Mouse (Mus musculus) brain, adult 2 months (tissue): ENCODE measurements around the gene Grik4.

ENCODE experiments used
- DNase-seq: peaks from one replicate; pipeline ENCODE4 v3.0.0; 2011; ENCODE audit warnings: low read depth, low spot score

Gene Grik4

DNA sequence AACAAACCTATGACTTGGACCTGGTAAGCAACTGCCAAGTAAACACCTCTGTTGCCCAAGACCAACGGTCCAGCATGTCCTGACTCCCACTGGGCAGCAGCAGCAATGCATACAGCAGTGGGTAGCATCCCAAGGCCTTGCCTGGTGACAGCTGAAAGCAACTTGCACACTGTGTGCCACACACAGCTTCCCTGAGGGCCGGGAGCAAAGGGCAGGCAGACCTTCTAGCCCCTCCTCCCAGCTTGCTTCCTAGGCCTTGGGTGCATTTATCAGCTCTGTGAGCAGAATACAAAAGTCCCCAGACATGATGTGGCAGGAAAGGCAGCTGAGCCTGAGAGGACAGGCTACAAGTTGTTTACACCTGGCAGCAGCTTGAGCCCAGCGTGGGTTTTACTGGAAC, 37.3 kb downstream of the Grik4 start:
- no peak for DNase-seq

DNA sequence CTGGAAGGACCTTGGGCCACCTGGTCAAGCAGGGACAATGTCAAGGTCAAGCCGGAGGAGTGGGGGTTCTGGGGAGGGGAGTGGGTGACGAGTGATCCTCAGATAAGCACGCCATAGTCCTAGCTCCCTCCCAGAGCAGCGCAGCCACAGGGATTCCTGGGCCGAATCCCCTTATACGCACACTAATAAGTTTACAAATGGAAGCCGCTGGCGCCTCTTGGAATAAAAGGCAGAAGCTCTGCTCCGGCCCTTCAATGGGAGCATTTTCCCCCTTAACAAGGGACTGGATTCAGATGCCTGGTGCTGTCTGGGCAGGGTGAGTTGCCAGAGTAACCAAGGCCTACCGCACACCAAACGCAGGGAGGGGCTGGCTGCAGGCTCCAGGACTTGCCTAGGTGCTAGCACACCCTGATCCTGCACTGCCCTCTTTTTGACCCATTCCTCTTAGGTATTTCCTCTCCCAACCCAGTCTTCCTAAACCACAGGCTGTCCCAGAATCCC, 46.2 kb downstream of the Grik4 start:
- DNase-seq, result peak; percentile 79

DNA sequence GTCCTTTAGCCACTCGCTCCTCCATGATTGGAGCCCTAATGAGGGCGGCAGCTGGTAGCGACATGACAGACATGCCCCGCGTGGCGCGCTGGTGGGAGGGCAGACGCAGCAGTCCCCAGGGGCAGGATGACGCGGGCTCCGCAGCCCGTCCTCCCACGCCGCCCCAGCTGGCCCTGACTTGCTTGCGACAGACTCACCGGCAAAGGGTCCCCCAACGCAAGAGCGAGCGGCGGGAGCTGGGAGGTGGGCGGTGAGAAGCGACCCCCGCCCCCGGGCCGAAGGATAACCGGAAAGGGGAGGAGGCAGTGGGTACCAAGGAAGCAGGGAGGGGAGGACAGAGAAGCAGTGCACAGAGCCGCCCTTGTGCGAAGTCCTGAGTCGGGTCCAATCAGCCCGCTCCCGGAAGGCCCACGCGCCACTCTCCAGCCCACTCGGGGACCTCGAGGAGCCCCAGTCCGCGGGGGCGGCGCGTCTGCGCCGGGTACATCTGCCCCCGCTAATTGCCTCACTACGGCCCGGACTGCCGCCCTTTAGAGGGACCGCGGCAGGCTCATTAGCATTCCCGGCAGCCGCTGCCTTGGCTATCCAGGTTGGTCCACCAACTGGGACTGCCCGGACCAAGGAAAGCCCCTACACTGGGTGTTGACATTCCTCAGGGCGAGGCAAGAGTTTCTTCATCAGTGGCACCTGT, 46.8 kb downstream of the Grik4 start:
- DNase-seq, result peak; percentile 82

DNA sequence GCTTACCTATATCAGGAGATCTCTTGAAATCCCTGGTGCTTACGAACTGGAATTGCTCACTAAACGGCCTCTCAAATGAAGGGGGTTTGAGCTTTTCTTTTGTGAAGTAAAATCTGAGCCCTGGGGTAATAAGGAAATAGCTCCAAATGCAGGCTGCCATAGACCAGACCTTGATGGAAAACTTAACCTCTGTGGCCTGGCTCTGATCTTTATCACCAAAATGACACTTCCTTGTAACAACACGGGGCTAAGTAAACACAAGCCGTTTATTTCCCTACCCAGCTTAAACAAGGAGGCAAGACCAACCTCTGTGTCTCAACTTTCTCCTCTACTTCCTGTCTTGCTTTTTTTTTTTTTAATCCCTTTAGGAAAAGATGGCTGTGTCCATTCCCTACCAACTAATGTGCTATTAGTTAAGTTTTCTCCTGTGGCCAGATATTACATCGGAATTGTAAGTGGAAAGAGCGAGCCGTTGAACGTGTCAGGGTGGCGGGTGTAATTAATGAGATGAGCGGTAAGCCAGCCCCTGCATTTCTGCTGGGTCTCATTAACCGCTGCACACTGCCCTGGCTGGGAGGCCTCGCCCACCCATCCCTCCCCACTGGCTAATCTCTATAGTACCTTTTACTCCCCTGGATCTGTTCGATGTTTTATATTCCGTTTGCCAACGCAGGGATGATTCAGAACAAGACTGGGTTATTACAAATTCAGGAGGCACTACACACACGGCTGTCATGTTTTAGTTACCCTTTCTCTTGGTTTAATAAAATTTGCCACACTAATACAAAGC, 47.7 kb downstream of the Grik4 start:
- DNase-seq, result peak; percentile 28

DNA sequence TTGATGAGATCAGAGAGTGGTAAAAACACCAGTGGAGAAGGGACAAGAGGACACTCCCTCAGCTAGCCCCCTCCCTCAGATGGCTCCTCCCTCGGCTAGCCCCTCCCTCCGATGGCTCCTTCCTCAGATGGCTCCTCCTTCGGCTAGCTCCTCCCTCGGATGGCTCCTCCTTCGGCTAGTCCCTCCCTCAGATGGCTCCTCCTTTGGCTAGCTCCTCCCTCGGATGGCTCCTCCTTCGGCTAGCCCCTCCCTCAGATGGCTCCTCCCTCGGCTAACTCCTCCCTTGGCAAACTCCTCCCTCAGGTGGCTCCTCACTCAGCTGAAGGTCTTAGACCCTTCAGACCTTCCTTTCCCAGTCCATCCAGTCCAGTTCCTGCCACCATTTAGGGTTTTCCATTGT, 51.5 kb downstream of the Grik4 start:
- no peak for DNase-seq

DNA sequence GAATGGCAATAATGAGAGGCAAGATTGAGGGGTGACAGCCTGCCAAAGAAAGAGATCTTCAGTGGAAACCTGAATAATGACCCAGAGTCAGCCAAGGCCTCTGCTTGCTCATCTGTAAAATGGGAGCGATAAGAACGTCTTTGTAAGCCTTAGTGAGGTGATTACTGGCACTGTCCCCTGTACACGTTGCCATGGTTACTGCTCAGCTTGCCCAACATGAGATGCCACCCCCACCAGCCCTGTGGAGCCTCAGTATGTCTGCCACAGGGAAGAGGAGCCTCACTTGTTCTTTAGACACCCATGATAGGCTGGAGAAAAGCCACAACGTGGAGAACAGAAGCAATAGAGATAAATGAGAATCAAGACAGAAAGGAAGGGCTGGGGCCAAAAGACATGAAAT, 56.4 kb downstream of the Grik4 start:
- DNase-seq, result peak; percentile 59

DNA sequence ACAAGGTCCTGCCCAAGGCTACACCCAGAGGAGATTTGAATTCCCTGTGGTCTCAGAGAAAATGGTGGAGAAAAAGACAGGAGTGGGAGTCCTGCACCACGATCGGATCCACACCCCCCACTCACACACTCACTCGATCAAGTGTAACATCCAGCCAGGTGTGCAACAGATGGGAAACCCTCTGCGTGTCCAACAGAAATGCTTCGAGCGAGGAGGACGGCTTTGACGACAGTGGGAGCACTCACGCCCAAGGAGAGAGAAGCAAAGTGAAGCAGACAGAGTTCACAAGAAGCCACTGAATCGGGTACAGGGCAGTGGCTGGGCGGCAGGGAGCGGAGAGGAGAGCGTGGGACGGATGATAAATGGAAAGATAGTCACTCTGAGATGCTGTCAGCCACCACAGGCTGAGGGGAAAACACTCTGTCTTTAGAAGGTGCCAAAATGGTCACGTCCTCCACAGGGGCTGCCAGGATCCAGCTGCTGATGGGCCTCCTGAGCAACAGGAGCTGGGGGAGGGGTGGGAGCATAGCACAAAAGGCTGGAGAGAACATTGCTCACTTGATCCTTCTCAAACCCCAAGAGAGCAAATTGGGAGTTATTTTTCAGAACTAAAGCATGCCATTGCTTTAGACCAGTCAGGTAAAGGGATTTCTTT, 58.1 kb downstream of the Grik4 start:
- DNase-seq, result no peak

DNA sequence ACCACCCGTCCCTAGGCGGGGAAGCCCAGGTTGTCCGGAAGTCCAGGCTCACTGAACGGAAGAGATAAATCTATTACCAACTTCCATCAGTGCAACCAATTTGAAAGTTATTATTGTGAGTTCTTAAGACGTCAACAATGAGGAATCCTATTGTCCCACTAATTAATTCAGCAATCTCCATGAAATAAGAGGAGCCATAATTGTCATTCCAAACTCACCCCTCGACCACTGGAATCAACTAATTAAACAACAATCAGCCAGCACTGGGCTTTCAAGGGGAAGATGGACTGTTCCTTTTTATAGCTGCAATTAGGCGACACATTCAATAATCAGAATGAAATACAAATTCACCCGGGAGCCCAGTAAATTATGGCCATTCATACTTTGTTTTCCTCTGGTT, 58.7 kb downstream of the Grik4 start:
- no peak for DNase-seq

DNA sequence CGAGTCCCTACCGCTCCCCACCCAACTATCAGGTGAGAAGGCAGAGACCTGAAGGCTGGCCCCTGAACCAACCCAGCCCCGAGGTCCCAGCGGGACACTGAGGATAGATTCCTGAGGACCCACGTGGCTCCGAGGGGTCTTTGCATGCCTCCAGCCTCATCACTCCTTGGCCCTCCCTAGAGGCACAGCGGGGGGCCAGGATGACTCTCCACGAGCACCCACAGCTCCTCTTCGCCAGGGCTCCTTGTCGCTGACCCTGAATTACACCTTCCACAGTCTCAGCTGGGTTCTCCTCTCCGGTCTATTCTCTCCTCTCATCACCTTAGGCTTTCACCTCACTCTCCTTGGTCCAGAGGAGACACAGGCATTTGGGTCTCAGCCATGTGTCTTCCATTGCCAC, 59.2 kb downstream of the Grik4 start:
- DNase-seq, result no peak

DNA sequence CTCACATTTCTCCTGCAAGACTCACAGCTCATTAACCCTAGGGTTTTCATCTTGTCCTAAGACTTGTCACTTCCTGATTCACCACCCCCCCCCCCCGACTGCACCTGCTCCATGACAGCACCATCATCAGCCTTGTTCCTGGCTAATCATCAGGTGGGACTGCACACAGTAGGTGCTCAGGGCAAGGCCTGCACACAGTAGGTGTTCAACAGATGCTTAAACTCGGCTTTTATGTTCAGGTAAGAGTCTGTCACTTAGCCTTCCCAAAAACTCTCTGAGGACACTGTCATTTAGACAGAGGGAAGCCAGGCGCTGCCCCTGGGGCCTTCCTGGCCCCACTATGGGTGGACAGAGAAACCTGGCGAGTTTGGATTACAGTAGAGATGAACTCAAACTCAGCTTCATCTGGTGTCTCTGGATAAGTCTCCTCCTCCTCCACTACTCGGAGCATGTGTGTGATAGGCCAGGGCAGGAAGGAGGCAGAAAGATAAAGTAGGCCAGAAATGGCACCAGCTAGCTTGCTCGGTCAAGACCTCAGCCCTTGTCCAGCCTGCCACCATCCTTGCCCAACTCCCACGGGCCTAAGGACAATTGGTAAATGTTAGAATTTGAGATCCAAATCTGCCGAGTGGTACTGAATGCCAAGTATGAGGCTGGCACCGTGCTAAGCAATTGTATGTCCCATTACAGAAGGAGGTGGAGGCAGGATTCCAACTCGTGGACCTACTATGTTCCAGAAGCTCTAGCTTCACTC, 61.1 kb downstream of the Grik4 start:
- no peak for DNase-seq

DNA sequence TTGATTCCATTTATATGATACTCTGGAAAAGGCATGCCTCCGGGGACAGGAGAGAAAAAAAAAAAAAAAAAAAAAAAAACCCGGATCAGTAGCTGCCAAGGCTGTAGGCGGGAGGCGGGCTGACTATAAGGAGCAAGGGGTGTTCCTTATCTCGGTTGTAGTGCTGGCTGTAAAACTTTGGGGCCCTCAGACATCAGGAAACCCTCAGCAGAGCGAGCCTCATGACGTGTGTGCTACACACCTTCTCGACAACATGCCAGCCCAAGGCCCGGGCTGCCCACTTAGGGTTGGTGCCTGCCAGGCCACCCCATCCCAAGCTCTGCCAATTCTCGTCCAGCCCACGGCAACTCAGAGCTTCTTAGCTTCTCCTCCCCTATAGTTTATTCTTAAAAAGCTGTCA, 62.0 kb downstream of the Grik4 start:
- peak; percentile 58 for DNase-seq

DNA sequence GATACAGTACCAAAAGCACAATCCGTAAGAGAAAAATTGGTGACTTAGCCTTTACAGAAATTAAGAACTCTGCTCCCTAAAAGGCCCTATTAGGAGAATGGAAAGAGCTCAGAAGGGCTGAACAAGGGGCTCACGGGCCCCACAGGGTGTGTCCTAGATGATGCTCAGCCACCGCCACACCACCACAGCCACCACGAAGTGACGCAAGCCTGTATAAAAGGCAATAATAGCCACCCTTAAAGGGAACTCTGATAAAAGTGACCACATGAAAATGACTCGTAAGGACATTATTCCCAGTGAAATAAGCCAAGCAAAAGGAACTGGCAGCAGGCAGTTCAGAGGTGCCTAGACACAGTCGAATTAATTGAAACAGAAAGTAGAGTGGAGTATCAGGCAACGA, 63.3 kb downstream of the Grik4 start:
- DNase-seq, result no peak

DNA sequence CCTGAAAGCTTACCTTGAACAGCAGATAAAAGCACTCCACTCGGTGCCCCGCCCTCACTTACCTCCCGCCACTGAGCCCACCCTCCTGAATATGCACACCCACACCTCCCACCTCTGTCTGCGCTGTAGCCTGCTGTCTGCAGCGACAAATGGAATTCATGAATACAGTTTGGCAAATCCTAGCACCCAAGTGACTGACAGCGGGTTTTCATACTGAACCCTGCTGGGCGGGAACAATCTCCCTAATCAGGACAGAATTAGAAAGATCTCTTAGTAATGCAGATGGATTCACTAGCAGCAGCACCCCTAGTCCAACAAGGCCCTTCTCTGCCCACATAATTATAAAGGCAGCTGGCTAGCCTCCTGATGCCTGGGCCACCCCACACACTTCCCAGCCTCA, 65.9 kb downstream of the Grik4 start:
- peak; percentile 52 for DNase-seq

DNA sequence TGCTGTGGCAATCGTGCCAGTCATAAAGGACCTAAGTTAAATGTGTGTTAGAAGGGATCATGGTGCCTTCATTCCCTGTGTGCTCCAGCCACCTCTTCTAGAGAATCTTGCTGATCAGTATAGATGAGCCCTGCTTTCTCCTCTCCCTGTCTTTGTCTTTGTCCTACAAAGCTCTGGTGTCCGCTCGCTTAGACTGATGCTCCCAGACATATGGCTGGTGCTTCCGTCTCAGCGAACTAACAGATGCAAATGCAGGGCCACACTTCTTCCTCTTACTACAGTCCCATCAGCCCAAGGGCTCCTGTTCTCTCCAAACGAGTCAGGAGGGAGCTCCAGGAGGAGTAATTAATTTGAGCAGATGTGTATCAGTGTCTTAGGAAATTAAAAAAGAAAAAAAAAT, 71.4 kb downstream of the Grik4 start:
- no peak for DNase-seq

DNA sequence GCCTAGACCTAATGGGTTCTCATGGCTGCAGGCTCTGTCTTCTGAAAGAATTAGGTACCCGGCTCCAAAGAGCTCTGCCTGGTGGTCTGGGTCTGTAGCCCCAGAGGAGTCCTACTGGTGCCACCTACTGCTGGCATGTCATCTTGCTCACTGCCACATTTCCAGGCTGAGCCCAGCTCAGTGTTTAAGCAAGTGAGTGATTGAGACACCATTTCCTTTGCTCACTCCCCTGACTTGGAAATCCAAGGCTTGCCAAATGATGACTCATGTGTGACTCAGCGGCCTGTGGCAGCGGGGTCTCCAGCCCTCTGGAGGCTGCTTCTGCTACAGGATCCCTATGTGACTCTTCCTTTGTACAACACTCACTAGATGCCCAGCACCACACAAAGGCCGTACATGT, 72.6 kb downstream of the Grik4 start:
- DNase-seq, result peak; percentile 74

DNA sequence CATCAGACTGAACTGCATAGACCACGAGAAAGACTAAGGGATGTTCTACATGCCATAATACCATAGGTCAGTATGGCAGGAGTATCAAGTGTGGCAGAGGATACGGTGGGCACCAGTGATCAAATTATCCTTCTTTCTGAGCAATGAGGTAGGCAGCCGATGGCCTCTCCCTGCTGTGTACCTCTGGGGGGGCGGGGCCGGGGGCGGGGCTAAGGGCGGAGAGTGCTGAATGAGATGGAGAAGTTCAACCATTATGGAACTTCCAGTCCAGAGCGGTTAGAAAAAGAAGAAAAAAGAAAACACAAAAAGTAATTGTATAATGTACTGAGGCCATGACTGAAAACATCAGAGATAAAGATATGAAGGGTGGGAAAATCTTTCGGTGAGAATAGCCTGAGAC, 74.0 kb downstream of the Grik4 start:
- DNase-seq, result no peak

DNA sequence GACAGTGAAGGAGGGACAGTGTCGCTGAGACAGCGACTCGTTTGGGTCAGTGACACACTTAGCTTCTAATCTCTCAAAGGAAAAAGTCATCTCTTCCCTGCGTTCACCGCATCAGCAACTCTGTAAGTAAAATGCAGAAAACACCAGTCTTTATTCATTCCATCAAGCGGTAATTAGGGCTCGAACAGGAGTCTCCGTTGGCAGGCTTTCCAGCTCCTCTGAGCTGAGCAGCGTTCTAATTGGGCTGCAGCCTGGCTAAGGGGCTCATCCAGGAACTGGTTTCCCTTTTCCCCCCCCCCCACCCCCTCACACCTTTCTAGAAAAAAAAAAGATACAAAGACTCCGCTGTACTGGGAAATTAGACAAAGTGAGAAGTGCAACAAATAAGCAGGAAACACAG, 75.8 kb downstream of the Grik4 start:
- DNase-seq, result no peak

DNA sequence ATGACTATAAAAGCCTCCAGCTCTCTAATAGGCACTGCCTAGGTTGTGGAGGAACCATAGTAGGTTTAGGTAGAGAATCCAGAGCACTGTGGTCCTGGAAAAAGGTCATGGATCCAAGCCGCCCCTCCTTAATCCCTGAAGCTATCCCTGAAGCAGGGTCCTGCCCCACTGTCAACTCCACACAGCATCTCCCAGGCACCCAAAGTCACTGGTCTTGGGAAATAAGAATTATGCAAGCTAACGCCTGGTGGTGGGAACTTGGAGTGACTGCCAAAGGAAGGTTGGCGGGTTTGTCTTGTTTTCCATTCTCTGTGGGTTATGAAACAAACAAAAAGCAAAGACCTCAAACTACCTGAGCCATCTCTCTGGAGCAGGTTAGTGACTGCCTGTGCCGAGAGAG, 77.6 kb downstream of the Grik4 start:
- DNase-seq, result no peak

DNA sequence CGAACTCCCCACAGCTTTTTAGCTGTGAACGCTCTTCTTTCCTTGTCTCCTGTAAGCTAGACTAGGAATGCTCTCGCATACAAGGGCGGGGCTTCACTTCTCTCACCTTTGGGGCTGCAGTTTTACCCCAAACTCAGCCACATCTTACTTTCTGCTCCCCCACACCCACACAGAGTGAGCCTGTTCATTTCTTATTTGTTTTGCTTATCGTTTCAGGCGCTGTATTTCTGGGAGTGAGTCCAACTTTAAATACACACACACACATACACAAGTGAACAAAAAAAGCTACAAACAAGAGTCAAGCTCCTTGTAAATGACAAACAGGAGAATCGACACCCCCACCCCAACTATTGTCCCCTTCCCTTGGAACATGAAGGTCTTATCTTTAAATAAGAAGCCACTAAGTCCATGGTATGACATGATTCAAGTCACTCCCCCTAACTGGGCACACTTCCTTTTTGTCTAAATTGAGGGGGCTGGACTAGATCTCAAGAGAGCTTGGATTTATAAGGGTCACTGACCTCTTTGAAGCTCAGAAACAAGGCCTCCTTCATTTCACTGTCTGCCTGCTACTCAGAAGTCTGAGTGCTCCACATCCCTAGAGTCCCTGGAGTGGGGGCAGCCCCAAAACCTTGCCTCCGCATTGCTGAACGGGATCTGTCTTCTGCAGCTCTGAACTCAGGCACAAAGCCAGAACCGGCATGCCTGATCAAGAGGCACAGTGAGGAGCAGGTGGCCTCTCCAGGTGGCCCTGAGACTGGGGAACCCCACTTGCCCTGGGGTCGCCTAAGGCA, 79.1 kb downstream of the Grik4 start:
- DNase-seq, result peak; percentile 33

DNA sequence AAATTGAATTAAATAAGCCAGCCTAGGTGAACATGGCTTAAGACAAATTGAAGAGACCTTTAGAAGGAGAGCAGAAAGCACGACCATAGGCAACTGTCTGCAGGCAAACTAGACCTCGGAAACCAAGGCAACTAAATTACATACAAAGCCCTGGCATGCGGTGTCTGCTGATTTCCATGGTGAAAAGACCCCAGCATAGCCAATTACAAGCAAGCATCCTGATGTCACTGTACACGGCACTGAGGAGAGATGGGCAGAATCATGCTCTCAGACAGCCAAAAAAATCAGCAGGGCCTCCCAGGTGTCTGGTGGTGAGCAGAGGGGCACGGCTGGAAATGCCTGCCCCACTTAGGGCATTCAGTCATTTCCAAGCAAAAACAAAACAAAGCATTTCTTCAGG, 80.9 kb downstream of the Grik4 start:
- DNase-seq, result no peak

DNA sequence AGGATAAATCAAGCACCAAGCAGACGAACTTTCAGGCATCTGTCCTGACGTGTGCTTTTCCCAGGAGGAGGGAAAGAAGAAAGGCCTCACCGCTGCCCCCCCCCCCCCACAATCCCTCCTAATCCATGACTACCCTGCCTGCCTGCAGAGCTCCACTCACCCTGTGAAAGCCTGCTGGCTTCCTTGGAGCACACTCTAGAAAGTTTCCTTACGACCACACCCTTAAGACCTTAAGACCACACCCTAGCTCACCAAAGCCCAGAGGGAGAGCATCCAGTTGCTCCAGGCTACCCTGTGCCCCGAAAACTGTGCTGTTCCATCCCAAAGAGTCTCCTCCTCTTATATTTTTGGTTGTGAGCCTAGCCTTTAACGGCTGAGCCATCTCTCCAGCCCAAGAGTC, 82.6 kb downstream of the Grik4 start:
- no peak for DNase-seq
